Mouse (Mus musculus) forebrain, embryonic 16.5 days (tissue): ENCODE measurements around the gene Dlx5. TPM values are rescaled to one million over a fixed set of nuclear protein-coding genes. Genes with fewer than 3 reads are reported as not detected.

Experiments used
- ATAC-seq: fragments of 200-750 bp; cut with Nextera tagmentation; 2 replicates; pipeline ENCODE4 v1.8.0; 2017; ENCODE audit warnings: mild to moderate bottlenecking, moderate library complexity
- H3K27ac ChIP-seq: fragments of 300-500 bp; sonication (generic); 2 replicates; pipeline ENCODE4 v1.5.1; 2014; ENCODE audit warnings: low read length, control low read depth
- H3K27me3 ChIP-seq: fragments of 300-500 bp; sonication (generic); replicated peaks from 2 replicates; pipeline ENCODE4 v1.6.1; 2014; ENCODE audit warnings: low read length; ENCODE audit not compliant: control insufficient read depth, insufficient read depth
- H3K36me3 ChIP-seq: fragments of 300-500 bp; sonication (generic); 2 replicates; pipeline ENCODE4 v1.6.1; 2014; ENCODE audit not compliant: control insufficient read depth, insufficient read depth
- H3K4me1 ChIP-seq: fragments of 300-500 bp; sonication (generic); replicated peaks from 2 replicates; pipeline ENCODE4 v1.6.1; 2014; ENCODE audit warnings: low read length; ENCODE audit not compliant: control insufficient read depth, insufficient read depth
- H3K4me2 ChIP-seq: fragments of 300-500 bp; sonication (generic); 2 replicates; pipeline ENCODE4 v1.6.1; 2014; ENCODE audit warnings: mild to moderate bottlenecking, low read length, control low read depth
- H3K4me3 ChIP-seq: fragments of 300-500 bp; sonication (generic); replicated peaks from 2 replicates; pipeline ENCODE4 v1.5.1; 2014; ENCODE audit warnings: mild to moderate bottlenecking, low read length, control low read depth
- H3K9ac ChIP-seq: fragments of 300-500 bp; sonication (generic); replicated peaks from 2 replicates; pipeline ENCODE4 v1.6.1; 2014; ENCODE audit warnings: low read depth, low read length, control low read depth
- H3K9me3 ChIP-seq: fragments of 300-500 bp; sonication (generic); 2 replicates; pipeline ENCODE4 v1.6.1; 2016; ENCODE audit warnings: low read length; ENCODE audit not compliant: control insufficient read depth
- WGBS: fragments of 180-500 bp; shearing (Covaris S2); extraction: QIAGEN DNeasy Blood & Tissue Kit; methylation state at CpG from one replicate; pipeline ENCODE4 v1.1.7; 2014; 5-methylcytosine and 5-hydroxymethylcytosine counted together
- polyA plus RNA-seq: library from polyadenylated mRNA; unstranded; fragments of >200 nt; fragmentation: Nextera tagmentation; extraction: Ambion mirVana; gene quantifications from 2 replicates; pipeline ENCODE4 v1.2.1, GENCODE M21; 2015

Dlx5 gene
- polyA plus RNA-seq, 1 experiment from 2014 or later = 75.7 TPM

GRCm38 (mm10) chr6:6856881-6857280, 25.0 kb downstream of the Dlx5 start:
- peaks cover 43% of the 10 kb centered on the region for H3K27me3 ChIP-seq
- H3K4me2 ChIP-seq = peak overlapping the region; percentile 63
- no peaks in the 10 kb centered on the region for H3K36me3 ChIP-seq
- H3K4me1 ChIP-seq = peaks cover 29% of the 10 kb centered on the region
- no peaks in the 10 kb centered on the region for H3K9me3 ChIP-seq
- H3K9ac ChIP-seq = peak overlapping the region; percentile 59
- 1% methylated on average over 4 of the region's 4 CpGs for WGBS
- no peak for ATAC-seq
- H3K4me3 ChIP-seq = peak overlapping the region; percentile 44
- H3K27ac ChIP-seq = peak overlapping the region; percentile 87

- no peaks in the 10 kb centered on the region for H3K9me3 ChIP-seq
- peak overlapping the region; percentile 63 for H3K4me2 ChIP-seq
- peak overlapping the region; percentile 44 for H3K4me3 ChIP-seq
- no peaks in the 10 kb centered on the region for H3K36me3 ChIP-seq
- under 1% methylated on average over 20 of the region's 20 CpGs for WGBS
- H3K4me1 ChIP-seq = peaks cover 30% of the 10 kb centered on the region
- H3K9ac ChIP-seq = peak overlapping the region; percentile 59
- no peak for ATAC-seq
- peak overlapping the region; percentile 87 for H3K27ac ChIP-seq
- peaks cover 48% of the 10 kb centered on the region for H3K27me3 ChIP-seq
Observed at GRCm38 (mm10) chr6:6856316-6856715, 25.6 kb downstream of the Dlx5 start.

GRCm38 (mm10) chr6:6855746-6856185, 26.1 kb downstream of the Dlx5 start:
- H3K4me1 ChIP-seq = peaks cover 30% of the 10 kb centered on the region
- H3K9me3 ChIP-seq = no peaks in the 10 kb centered on the region
- peak overlapping the region; percentile 87 for H3K27ac ChIP-seq
- 0% methylated on average over 10 of the region's 10 CpGs for WGBS
- no peaks in the 10 kb centered on the region for H3K36me3 ChIP-seq
- H3K27me3 ChIP-seq = peaks cover 50% of the 10 kb centered on the region
- peak overlapping the region; percentile 63 for H3K4me2 ChIP-seq
- 0 out of 2 replicates have a peak, but pooled peaks have one; percentile 16 for ATAC-seq
- peak overlapping the region; percentile 59 for H3K9ac ChIP-seq
- H3K4me3 ChIP-seq = peak overlapping the region; percentile 44

DNA sequence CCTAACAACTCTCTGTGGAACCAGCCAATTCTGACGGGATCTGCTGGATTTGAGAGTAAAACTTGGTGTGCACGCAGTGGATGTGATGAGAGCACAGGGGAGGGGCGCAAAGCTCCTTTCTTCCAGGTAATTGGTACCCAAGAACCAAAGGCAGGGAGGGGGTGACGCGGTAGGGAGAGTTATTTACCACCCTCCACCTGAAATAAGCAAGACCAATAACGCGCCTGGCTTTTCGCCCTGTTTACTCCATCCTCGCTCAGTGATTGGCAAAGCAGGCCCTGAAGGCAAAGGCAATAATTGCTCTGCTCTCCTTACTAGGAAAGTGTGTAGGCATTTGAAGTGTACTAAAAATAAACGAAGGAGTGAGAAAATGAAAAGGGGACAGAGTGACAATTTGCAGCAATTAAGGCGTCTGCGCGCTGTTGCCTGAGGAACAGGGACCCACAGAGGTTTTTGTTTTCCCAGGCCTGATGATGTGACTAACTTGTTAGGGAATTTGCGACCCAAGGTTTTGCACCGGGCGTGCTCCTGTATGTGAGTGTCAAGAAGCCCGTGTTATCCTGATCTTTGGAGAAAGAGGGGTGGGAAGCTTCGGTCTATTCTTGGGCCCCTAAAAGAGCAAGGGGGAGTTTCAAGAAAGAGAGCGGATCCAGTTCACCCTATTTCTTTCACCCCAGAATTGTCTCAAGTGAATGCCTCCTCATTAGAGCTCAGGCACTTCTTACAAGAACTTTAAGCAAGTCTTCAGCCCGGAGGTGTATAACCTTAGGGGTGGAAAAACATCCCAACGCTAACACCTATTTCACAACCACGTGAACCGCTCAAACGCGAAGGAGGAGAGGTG, 26.8 kb downstream of the Dlx5 start:
- peak; percentile 35; the same call in 1 of the 2 replicates for ATAC-seq
- H3K27me3 ChIP-seq = peaks cover 50% of the 10 kb centered on the region
- H3K36me3 ChIP-seq = no peaks in the 10 kb centered on the region
- H3K9me3 ChIP-seq = no peaks in the 10 kb centered on the region
- 1% methylated on average over 25 of the region's 25 CpGs for WGBS
- H3K4me2 ChIP-seq = peak overlapping the region; percentile 63
- peak overlapping the region; percentile 44 for H3K4me3 ChIP-seq
- peak overlapping the region; percentile 87 for H3K27ac ChIP-seq
- H3K9ac ChIP-seq = peak overlapping the region; percentile 59; the same call in 1 of the 2 replicates
- H3K4me1 ChIP-seq = peaks cover 26% of the 10 kb centered on the region

DNA sequence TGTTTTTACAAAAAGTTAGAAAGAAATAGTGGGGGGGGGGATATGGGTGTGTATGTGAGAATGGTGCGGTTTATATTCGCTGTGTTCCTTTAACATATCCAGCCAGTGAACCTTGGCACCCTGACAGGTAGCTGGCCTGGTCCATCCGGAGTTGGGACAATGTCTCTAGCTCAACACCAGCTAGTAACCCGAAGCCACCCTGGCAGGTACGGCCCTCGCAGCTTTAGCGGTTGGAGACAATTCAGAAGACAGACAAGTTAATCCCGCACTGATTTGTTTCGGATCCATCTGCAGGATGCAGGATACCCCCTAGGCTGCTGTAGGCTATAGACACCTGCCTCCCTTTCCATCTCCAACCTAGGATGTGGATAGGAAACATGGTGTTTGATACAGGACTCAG, 27.7 kb downstream of the Dlx5 start:
- ATAC-seq = no peak
- Histone ChIP-seq H3K36me3 (no peaks in the 10 kb centered on the region), H3K4me1 (peaks cover 23% of the 10 kb centered on the region), H3K9me3 (no peaks in the 10 kb centered on the region), H3K27ac (peak overlapping the region; percentile 61), H3K27me3 (peaks cover 50% of the 10 kb centered on the region), H3K4me2 (peak overlapping the region; percentile 63), H3K9ac (peak overlapping the region; percentile 26; the same call in 1 of the 2 replicates), H3K4me3 (peak overlapping the region; percentile 44)
- WGBS = under 1% methylated on average over 9 of the region's 9 CpGs

DNA sequence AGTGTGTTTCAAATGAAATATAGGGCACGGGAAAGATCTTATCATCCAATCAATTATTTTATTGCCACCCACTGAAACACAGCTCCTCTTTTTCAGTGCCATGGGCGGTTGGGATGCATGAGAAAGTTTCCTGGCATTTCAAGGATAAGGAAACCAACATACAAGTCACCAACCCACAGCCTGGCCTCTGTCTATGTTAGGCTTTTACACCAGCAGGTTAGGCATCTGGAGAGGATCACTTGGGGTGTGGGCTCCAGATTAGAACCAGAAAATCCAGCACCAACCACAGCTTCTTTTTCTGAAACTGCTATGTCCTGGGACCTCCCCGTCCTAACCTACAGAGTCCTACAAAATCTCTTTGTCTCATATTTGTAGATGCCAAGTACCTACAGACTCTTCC, 28.9 kb downstream of the Dlx5 start:
- H3K4me3 ChIP-seq = peak overlapping the region; percentile 11
- no peaks in the 10 kb centered on the region for H3K36me3 ChIP-seq
- H3K27ac ChIP-seq = peak overlapping the region; percentile 31; the same call in 1 of the 2 replicates
- H3K9me3 ChIP-seq = no peaks in the 10 kb centered on the region
- peaks cover 23% of the 10 kb centered on the region for H3K4me1 ChIP-seq
- peaks cover 52% of the 10 kb centered on the region for H3K27me3 ChIP-seq
- WGBS = 36% methylated on average over 3 of the region's 3 CpGs
- H3K4me2 ChIP-seq = peak overlapping the region; percentile 40
- no peak overlapping the region for H3K9ac ChIP-seq
- no peak for ATAC-seq

DNA sequence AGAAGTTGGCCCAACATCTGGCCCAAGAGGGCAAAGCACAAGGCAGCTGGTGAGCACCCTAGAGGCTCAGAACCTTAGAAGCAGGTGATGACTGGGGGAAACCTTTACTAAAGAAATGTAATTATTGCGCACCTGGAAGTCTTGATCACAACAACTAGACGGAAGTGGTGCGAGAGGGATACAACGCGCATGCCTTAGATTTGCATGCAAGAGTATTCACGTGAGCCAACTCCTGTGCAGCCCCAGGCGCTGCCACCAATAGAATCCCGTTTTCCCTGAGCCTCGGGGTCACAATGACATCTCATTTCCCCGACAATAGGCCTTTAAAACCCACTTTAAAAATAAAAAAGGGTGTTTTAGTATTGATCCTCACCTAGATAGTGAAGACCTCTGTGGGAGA, 30.7 kb downstream of the Dlx5 start:
- Histone ChIP-seq H3K9me3 (no peaks in the 10 kb centered on the region), H3K27me3 (peaks cover 52% of the 10 kb centered on the region), H3K4me3 (peak overlapping the region; percentile 30; the same call in 1 of the 2 replicates), H3K4me1 (peaks cover 27% of the 10 kb centered on the region), H3K27ac (peak overlapping the region; percentile 78), H3K4me2 (peak overlapping the region; percentile 39), H3K9ac (no peak overlapping the region), H3K36me3 (no peaks in the 10 kb centered on the region)
- ATAC-seq = peak; percentile 15; the same call in 1 of the 2 replicates
- 2% methylated on average over 10 of the region's 10 CpGs for WGBS

DNA sequence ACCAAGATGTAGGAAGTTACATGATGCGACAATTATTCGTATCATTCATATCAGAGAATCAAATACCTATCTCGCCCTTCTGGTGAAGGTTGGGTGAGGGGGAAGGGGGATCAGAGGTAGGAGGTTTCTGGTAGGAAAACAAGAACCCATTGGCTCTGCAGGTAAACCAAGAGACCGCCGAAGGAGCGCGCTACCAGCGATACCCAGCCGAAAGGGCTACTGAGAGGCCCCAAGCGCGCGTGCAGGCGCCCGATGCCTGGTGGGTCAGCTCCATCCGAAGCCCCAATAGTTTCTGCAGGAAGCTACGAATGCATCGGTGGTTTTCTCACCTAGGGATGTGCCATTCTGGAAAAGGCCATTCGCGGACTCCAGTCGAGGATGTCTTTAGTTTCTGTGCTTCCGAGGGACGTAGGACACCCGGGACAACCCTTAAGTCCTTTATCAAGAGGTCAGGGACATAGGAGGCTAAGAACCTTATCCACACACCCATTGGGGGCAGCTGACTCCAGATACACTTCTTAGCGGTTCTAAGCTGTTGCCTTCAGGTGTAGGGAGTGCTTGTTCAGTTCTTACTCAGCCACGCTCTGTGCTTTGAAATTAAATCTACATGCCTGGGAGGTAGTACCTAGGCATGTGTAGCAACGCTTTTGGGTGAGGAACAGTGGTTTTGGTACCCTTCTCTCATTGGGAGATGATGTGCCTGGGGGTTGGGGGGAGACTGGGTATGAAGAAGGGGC, 31.4 kb downstream of the Dlx5 start:
- ATAC-seq = peak; percentile 19
- Histone ChIP-seq H3K4me3 (peak overlapping the region; percentile 30), H3K4me1 (peaks cover 25% of the 10 kb centered on the region), H3K27me3 (peaks cover 51% of the 10 kb centered on the region), H3K9ac (peak overlapping the region; percentile 52), H3K9me3 (no peaks in the 10 kb centered on the region), H3K27ac (peak overlapping the region; percentile 78), H3K4me2 (peak overlapping the region; percentile 39), H3K36me3 (no peaks in the 10 kb centered on the region)
- WGBS = 2% methylated on average over 26 of the region's 26 CpGs

GRCm38 (mm10) chr6:6849744-6850143, 32.1 kb downstream of the Dlx5 start:
- peaks cover 49% of the 10 kb centered on the region for H3K27me3 ChIP-seq
- peak overlapping the region; percentile 78 for H3K27ac ChIP-seq
- H3K36me3 ChIP-seq = no peaks in the 10 kb centered on the region
- under 1% methylated on average over 12 of the region's 12 CpGs for WGBS
- peak overlapping the region; percentile 30 for H3K4me3 ChIP-seq
- no peaks in the 10 kb centered on the region for H3K9me3 ChIP-seq
- H3K9ac ChIP-seq = no peak overlapping the region
- peak overlapping the region; percentile 39 for H3K4me2 ChIP-seq
- H3K4me1 ChIP-seq = peaks cover 20% of the 10 kb centered on the region
- ATAC-seq = no peak
